Mouse (Mus musculus) kidney, postnatal 4 days (tissue): ENCODE measurements around the gene Klk1b4.

Experiments used
- DNase-seq, 2 experiments: peaks; one replicate each; pipeline ENCODE4 v3.0.0; 2021; ENCODE audit warnings: mixed read lengths in 2 of 2

Klk1b4 gene

DNA sequence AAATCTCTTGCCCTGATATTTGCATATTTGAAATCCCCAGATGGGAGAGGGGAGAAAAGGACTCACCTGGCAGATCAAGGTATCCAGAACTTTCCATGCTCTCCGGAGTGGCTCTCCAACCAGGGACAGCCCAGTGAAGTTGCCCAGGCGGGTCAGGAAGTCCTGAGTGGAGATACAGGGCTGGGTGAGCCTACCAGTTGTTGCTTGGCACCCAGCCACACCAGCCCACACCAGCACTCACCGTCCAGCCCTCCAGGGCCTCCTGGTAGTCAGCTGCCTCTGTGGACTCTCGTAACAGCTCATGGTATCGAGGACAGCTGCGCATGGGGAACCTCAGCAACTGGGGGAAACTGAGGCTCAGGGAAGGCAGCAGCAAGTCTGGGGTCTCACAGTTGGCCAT, 47.7 kb downstream of the Klk1b4 start:
- DNase-seq = peak; percentile 18 to 20

DNA sequence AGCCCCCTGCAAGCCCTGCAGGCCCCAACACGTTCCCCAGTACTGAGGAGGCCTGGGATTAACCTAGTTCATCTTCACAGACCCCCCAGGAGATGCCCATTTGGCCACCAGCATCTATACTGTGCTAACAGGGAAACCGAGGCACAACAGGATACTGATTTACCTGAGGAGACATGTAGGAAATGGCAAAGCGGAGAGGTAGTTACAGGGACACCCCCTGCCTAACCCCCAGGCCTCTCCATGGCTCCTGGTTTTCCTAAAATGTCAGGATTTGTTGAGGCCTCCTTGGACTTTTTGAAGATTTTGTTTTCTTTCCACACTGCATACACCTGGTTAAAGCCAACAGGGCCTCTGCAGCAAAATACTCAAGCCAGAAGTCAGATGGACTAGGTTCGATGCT, 50.0 kb downstream of the Klk1b4 start, which contains the start of gene Acp4:
TSS of gene Acp4 (minus strand) at position 101 of the 400 bp plus-strand sequence.
- DNase-seq = no peak

DNA sequence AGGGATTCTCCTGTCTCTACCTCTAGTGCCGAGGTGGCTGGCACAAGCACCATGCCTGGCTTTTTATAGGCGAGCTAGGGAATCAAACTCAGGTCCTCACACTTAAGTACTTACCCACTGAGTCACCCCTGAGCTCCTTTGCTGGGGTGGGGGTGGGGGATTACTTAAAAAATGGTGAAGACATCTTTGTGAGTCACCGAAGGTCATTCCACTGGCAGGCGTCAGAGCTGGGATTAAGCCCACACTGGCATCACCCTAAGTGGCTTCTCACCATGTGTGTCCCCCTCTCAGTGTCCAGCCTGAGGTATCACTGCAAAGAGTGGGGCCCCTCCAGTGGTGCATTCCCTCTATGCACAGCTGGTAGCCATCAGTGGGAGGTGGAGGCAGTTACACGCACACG, 53.2 kb downstream of the Klk1b4 start:
- DNase-seq = no peak

DNA sequence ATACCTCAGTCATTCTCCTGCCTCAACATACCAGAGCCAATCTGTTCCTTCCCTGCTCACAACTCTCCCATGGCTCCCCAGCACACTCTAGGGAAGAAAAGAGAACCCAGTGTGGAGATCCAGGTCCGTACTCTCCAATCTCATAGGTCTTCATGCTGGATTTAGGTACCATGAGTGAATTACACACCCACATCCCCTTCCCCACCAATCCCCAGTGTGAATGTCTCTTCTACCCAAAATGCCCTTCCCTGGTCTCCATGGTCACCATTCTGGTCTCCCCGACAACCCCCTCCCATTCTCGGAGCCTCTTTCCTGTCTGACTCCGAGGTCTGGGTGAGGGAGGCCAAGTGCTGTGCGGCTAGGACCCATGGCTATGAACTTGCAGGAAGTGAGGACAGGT, 53.9 kb downstream of the Klk1b4 start, which contains the start of gene Gm15517:
TSS of gene Gm15517 (plus strand) at position 301 of the 400 bp plus-strand sequence.
- no peak for DNase-seq
